Mouse (Mus musculus) cerebellum, adult 2 months (tissue): Measurements from ENCODE around the gene Fgfr2.

Source experiments
- CTCF ChIP-seq: fragments of 200-500 bp; IDR thresholded peaks from 2 replicates; pipeline ENCODE4 v1.5.1; 2011; ENCODE audit warnings: low read depth, mild to moderate bottlenecking, control low read depth, low read length, moderate library complexity, borderline replicate concordance; ENCODE audit not compliant: insufficient read depth
- POLR2A ChIP-seq: fragments of 200-500 bp; IDR thresholded peaks from 2 replicates; pipeline ENCODE4 v1.6.1; 2011; ENCODE audit warnings: low read length, control low read depth, borderline replicate concordance; ENCODE audit not compliant: insufficient read depth

DNA sequence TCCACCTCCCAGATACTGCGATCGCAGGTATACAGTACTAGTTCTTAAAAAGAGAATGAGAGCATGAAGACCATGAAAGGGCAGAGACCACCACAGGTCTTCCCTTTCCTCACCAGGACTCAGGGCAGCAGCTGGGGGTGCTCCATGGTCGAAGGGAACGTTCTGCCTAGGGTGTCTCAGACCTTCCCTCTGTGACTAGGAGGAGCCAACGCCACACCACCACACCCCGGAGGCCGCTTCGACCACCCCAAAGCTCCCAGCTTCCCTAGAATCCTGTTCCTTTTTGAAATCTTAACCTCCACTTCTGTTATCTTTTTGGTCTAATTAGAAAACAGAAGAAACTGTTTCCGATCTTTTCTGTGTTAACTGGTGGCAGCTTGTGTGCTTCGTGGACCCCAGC, 347.2 kb downstream of the Fgfr2 start:
- TF ChIP-seq POLR2A (no peak), CTCF (no peak)
